Mouse (Mus musculus) adrenal gland, postnatal 36 days (tissue): ENCODE measurements around the gene Lamb1. TPM values are rescaled to one million over a fixed set of nuclear protein-coding genes. Genes with fewer than 3 reads are reported as not detected.

ENCODE experiments used
- DNase-seq, 2 experiments: peaks; one replicate each; pipeline ENCODE4 v3.0.0; 2021; ENCODE audit warnings: mixed read lengths in 1 of 2
- total RNA-seq, 2 experiments: library from RNA; stranded (reverse); gene quantifications; 2 replicates each; pipeline ENCODE4 v1.2.3; 2021

The Lamb1 gene
- total RNA-seq, 2 experiments from 2014 or later, result 121 to 201 TPM

DNA sequence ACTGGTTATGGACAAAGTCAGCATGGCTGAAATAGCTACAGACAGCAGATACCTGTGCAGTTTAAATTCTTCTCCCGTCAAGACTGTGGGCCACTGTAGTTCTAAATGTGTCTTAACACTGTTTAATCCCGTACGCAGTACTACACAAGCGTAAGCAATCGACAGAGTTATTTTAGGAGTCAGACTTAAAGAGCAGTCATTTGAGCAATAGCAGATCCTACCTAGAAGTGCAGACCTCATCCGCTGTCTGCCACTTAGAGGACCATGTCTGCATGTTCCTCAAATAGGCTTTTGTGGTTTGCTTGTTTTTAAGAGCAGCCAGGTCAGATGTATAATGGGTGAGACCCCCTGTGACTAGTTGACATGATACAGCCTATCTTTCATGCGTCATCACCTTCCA is 49.3 kb downstream of the Lamb1 start:
- no peak for DNase-seq

DNA sequence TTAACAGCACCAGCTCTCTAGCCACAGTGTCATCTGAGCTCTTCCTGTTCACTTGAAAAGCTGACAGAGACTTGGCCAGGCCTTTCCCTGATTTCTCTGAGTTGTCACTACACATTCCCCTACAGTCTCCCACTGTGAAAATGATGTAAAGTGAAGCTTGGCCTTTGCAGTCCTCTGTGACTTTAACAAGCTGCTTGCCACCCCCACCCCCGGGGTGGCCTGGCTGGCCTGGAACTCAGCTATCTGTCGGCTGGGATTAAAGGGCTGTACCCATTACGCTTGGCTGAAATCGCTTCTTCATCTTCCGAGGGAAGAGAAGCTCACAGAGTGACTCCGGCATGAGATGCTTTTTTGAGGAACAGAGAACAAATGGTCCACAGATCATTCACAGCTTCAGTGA is 50.9 kb downstream of the Lamb1 start:
- no peak for DNase-seq

GRCm38 (mm10) chr12:31317670-31318408 is 52.8 kb downstream of the Lamb1 start:
- no peak for DNase-seq

- peak; percentile 59 to 73 for DNase-seq
Measured at GRCm38 (mm10) chr12:31318409-31318963, 53.5 kb downstream of the Lamb1 start.

DNA sequence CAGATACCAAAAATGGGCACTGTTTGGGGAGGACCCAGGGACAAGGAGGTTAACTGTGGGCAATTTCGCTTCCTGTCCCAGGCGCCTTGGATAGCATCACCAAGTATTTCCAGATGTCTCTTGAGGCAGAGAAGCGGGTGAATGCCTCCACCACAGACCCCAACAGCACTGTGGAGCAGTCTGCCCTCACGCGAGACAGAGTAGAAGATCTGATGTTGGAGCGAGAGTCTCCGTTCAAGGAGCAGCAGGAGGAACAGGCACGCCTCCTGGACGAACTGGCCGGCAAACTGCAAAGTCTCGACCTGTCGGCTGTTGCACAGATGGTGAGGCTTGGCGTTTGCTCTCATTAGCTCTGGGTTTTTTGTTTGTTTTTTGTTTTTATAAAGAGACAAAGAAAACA is 55.8 kb downstream of the Lamb1 start:
- no peak for DNase-seq

DNA sequence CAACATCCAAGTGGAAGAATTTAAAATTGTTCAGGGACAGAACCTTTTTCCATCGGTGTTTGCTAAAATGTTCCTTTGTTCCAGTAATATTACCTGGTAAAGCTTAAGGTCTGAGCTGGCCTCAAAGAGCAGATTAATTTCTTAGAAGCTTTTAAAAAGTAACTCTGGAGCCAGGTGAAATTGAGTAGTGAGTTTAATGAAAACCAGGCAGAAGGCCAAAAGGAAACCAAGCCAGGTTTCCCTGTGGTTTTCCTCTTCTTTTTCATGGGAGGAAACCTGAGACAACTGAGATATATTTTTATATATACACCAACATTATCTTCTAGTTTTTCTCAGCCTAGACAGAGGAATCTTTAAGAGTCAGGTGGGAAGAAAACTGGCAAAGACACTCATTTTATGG is 56.5 kb downstream of the Lamb1 start:
- no peak for DNase-seq

DNA sequence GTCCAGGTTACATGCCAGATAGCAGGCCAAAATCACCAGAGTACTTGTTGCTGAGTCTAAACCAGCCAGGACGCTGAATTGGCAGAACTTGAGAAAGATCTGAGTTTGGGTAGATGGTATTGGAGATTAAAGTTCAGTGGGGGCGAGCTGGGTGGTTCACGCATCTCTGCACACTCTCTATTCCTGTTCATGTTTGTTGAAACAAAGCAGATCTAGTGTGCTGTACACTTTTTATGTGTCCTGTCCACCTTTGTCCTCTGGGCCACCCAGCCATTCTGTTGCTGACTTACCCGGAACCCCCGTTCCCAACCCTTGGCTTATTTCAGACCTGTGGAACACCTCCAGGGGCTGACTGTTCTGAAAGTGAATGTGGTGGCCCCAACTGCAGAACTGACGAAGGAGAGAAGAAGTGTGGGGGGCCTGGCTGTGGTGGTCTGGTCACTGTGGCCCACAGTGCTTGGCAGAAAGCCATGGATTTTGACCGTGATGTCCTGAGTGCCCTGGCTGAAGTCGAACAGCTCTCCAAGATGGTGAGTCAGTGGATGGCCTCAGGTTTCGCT is 58.2 kb downstream of the Lamb1 start:
- no peak for DNase-seq

GRCm38 (mm10) chr12:31327139-31327538 is 62.1 kb downstream of the Lamb1 start:
- no peak for DNase-seq

- no peak for DNase-seq
Measured at GRCm38 (mm10) chr12:31333261-31333660, 68.2 kb downstream of the Lamb1 start.

DNA sequence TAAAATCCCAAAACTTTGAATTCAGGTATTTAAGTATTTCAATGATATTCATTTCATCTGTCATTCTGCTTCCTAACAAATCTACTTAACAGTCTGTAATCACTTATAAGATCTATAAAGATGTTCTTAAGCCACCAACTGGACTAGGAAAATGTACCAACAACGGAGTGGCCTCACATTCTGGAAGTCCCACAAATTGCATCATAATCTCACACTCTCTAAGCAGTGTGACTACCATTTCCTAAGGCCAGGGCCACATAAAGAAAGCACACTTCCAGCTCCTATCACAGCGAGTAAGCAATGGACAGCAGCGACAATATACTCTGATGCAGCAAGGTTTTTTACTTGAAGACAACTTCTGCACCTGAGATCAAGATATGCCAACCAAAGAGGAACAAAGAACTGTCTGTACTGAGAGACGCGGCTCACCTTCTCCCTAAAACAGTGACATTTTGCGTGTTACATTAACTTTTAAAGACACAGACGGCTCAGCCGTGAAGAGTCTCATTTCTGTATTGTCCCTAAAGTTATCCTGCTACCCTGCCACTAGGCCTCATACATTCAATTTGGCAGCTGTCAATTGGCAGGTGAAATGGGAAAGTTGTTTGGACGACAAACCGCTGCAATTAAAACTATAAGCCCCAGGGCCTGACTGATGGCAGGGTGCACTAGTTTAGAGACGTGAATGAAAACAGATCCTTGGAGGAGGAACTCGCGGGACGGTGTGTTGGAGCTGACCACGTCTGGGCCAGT is 85.3 kb downstream of the Lamb1 start:
- DNase-seq, result no peak

- DNase-seq, result peak; percentile 98 to 99
Measured at GRCm38 (mm10) chr12:31350944-31351928, 86.2 kb downstream of the Lamb1 start, which contains the start of gene Dld. Gene Dld, minus strand, starts transcription at chr12:31351453.

DNA sequence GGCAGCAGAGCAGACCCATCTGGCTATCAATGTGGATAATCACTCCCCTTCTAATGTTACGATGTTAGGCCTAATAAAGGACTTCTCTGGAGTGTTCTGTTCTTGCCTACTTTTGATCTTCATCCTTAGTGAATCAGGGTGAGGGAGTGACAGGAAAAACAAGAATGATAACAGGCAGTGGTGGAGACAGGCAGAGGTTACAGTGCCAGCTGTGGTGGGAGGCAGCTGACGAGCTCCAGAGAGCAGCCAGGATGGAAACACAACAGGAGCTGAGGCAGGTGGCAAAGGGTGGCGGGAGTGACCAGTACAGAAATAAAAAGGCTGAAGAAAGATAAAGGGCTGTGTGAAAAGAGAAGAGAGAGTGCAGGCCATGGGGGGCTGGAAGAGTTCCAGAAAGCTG is 101.4 kb downstream of the Lamb1 start:
- DNase-seq, result no peak

DNA sequence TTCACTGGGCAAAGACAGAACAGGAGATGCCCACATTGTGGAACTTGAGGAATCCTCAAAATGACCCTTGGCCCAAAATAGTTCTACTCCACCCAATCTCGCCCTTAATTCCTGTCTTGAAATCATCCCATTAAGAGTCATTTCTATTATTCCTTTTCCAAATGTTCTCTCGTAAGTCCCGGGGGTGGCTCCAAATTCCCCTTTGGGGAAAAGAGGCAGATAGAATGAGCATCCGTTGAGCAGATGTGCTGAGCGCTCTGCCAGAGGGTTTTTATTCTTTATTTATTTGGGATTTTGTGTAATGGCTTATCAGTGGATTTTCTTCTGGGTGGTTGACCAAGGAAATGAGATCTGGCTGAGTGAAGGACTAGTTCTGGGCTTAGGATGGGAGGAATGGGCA is 102.7 kb downstream of the Lamb1 start:
- no peak for DNase-seq

DNA sequence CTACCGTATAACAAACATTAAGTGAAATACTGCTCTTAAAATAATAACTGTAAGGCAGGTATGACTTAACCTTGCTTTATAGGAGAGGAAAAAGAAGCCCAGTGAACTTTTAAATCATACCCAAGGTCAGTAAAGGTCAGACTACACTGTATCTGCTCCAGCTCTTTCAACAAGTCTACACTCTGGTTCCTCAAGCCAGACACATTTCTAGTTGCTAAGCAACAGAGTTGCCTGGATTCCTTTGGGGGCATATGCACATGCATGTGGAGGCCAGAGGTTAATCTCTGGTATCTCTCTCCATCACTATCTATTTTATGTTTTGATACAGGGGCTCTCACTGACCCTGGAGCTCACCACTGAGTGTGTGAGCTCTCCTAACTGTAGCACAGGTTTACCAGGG is 104.1 kb downstream of the Lamb1 start:
- DNase-seq, result no peak

GRCm38 (mm10) chr12:31369656-31370055 is 104.6 kb downstream of the Lamb1 start:
- DNase-seq, result no peak

GRCm38 (mm10) chr12:31374603-31375282 is 109.7 kb downstream of the Lamb1 start:
- peak; percentile 66 to 76 for DNase-seq

DNA sequence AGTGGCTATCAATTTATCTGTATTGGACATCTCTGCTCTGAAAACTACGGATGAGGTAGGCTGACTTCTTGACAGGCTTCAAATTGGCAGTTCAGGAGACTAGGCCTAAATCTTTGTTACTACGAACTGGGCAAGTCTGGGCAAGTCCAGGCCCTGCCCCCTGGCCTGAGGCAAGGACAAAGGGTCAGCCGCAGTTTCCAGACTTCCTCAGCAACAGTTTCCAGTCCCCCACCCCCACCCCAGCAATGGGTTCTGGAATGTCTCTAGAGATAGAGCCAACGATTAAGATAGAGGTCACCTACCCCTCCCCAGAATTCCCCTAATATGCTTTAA is 110.2 kb downstream of the Lamb1 start:
- DNase-seq, result no peak

DNA sequence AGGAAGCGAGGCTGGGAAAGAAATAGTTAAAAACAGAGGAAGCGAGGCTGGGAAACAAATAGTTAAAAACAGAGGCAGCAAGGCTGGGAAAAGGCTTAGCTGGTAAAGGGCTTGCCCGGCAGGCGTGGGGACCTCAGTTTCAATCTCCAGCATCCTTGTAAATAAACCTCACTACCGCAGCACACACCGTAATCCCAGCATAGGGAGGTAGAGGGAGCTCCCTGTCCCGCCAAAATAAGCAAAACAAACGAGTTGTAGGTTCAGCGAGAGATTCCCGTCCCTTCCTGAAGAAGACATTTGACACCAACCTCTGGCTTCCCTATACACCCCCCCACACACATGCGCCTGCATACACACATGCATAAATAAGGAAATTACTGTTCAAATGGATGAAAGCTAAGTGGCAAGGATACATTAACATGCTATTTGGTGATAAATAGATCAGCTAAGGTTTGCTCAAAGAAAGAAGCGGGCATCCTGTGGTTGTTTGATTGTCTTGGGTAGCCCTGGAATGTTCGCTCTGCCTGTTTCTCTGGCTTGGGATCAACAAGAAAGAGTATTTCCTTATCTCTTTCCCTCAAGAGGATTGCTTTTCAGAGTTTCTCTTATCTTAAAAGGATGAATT is 111.4 kb downstream of the Lamb1 start:
- DNase-seq, result no peak

DNA sequence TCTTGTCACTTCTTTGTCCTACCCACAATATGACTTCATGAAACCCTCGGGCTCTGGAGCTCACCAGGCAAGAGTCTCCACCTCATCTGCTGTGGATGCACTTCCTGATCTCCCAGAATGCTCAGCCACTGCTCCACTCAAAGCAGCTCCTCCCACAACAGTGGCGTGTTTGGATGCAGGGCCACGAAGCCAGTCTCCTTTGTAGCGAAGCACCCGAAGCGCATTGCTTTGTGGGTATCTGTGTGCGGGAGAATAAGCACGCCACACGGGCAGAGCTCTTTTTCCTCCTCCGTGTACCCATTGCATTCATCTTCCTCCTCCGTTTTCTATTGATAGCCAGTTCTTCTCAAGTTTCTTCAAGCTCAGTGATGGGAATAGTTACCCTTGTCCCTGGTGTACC is 112.2 kb downstream of the Lamb1 start:
- no peak for DNase-seq
